Comparison of ENCODE assay signal across 8 mouse cellular contexts in genomic region chr7:100178891-100179233, GRCm38 (mm10). TPM values are rescaled to one million over a fixed set of nuclear protein-coding genes. Genes with fewer than 3 reads are reported as not detected.
A peak's percentile ranks its signal among the peaks of the same experiment; 100 is the strongest.
DNase-seq lines count a peak whose midpoint lies in the region; ATAC-seq and TF ChIP-seq lines count a peak whose summit lies in the region.

No protein-coding gene starts in this region.

- no peaks in the 10 kb centered on the region for H3K9me3 ChIP-seq in MEL (replicated peaks; ENCODE audit: insufficient read depth, low read length)
- no peaks in the 10 kb centered on the region for H3K9me3 ChIP-seq in forebrain, postnatal 0 days (ENCODE audit: low read length)
- no peaks in the 10 kb centered on the region for H3K9me3 ChIP-seq in liver, embryonic 13.5 days (replicated peaks)
- H3K9me3 ChIP-seq in stomach, postnatal 0 days (ENCODE audit: control insufficient read depth, low read length): no peaks in the 10 kb centered on the region

- peak overlapping the region; percentile 39 for H3K9ac ChIP-seq in MEL (ENCODE audit: control insufficient read depth, low read depth, low read length, poor library complexity, severe bottlenecking)
- peak overlapping the region; percentile 28; the same call in 1 of the 2 replicates for H3K9ac ChIP-seq in forebrain, postnatal 0 days
- H3K9ac ChIP-seq in liver, embryonic 13.5 days: peak overlapping the region; percentile 27; the same call in 1 of the 2 replicates
- peak overlapping the region; percentile 36; the same call in 1 of the 2 replicates for H3K9ac ChIP-seq in stomach, postnatal 0 days (ENCODE audit: low read length)

- DNase-seq in gastrocnemius, adult 2 months: no peak
- DNase-seq in gastrocnemius, adult 8-10 months (ENCODE audit: low spot score in 2 of 2): no peak
- DNase-seq in MEL (ENCODE audit: low read depth, low spot score): no peak
- DNase-seq in forebrain, postnatal 0 days: no peak
- DNase-seq in liver, embryonic 13.5 days: peak; percentile 7
- peak; percentile 35 for DNase-seq in stomach, postnatal 0 days (ENCODE audit: low spot score)
- no peak for DNase-seq in thymus, postnatal 36 days
- no peak for DNase-seq in natural killer cell, adult 2 months (ENCODE audit: low spot score in 2 of 2)

- TF ChIP-seq EP300 in MEL (IDR thresholded peaks at IDR 0.05; ENCODE audit: low read depth in 1 of 2, low read length in 2 of 2): no peak
- no peak for TF ChIP-seq EP300 in stomach, postnatal 0 days (optimal IDR thresholded peaks at IDR 0.05)

- H3K27me3 ChIP-seq in MEL (ENCODE audit: control insufficient read depth in 1 of 2, insufficient read depth in 2 of 2, low read length in 2 of 2): no peaks in the 10 kb centered on the region
- peaks cover 18% of the 10 kb centered on the region for H3K27me3 ChIP-seq in forebrain, postnatal 0 days (ENCODE audit: insufficient read depth, low read length)
- peaks cover 62% of the 10 kb centered on the region for H3K27me3 ChIP-seq in liver, embryonic 13.5 days
- H3K27me3 ChIP-seq in stomach, postnatal 0 days (ENCODE audit: control insufficient read depth, insufficient read depth, low read length): no peaks in the 10 kb centered on the region

- no peak for ATAC-seq in forebrain, postnatal 0 days
- ATAC-seq in liver, embryonic 13.5 days (ENCODE audit: low read depth): no peak
- peak; percentile 27; the same call in 1 of the 2 replicates for ATAC-seq in stomach, postnatal 0 days (ENCODE audit: low FRiP score, low TSS enrichment)

- intact Hi-C loops in gastrocnemius, adult 2 months (cut with DNase I): no loop called here

- 4% methylated on average over 15 of the region's 15 CpGs for WGBS in forebrain, postnatal 0 days
- 2% methylated on average over 15 of the region's 15 CpGs for WGBS in liver, embryonic 13.5 days (ENCODE audit: insufficient replicate concordance)
- WGBS in stomach, postnatal 0 days: under 1% methylated on average over 15 of the region's 15 CpGs

- H3K4me2 ChIP-seq in forebrain, postnatal 0 days (ENCODE audit: low read depth): peak overlapping the region; percentile 51
- peak overlapping the region; percentile 64 for H3K4me2 ChIP-seq in liver, embryonic 13.5 days
- peak overlapping the region; percentile 76 for H3K4me2 ChIP-seq in stomach, postnatal 0 days (replicated peaks; ENCODE audit: low read depth)

- TF ChIP-seq CTCF in gastrocnemius, adult 2 months (IDR thresholded peaks at IDR 0.05): no peak
- TF ChIP-seq CTCF in MEL (IDR thresholded peaks at IDR 0.05 in 2 of 3, conservative IDR thresholded peaks at IDR 0.05 in 1 of 3; ENCODE audit: control insufficient read depth in 1 of 3, insufficient read depth in 1 of 3, low read depth in 2 of 3, low read length in 3 of 3, poor library complexity in 1 of 3, severe bottlenecking in 1 of 3): no peak
- TF ChIP-seq CTCF in forebrain, postnatal 0 days (IDR thresholded peaks at IDR 0.05; ENCODE audit: low read depth): no peak
- TF ChIP-seq CTCF in stomach, postnatal 0 days (IDR thresholded peaks at IDR 0.05; ENCODE audit: low read depth): no peak

- peak overlapping the region; percentile 73 for H3K4me3 ChIP-seq in gastrocnemius, adult 2 months
- peak overlapping the region; percentile 54 to 73 for H3K4me3 ChIP-seq in MEL (ENCODE audit: control insufficient read depth in 1 of 2, insufficient read depth in 1 of 2, low read depth in 2 of 2, low read length in 2 of 2)
- H3K4me3 ChIP-seq in forebrain, postnatal 0 days (ENCODE audit: low read depth, low read length): peak overlapping the region; percentile 36
- peak overlapping the region; percentile 39 for H3K4me3 ChIP-seq in liver, embryonic 13.5 days (replicated peaks)
- peak overlapping the region; percentile 30 for H3K4me3 ChIP-seq in stomach, postnatal 0 days (ENCODE audit: low read depth, low read length)

- TF ChIP-seq RAD21 in MEL (IDR thresholded peaks at IDR 0.05; ENCODE audit: low read depth, low read length): no peak

- H3K4me1 ChIP-seq in MEL (ENCODE audit: control insufficient read depth in 1 of 2, insufficient read depth in 2 of 2, low read length in 2 of 2): peaks cover 24 to 63% of the 10 kb centered on the region in 2 experiments
- H3K4me1 ChIP-seq in forebrain, postnatal 0 days (ENCODE audit: insufficient read depth): 0 out of 2 replicates have a peak, but pooled peaks cover 5% of the 10 kb centered on the region
- H3K4me1 ChIP-seq in liver, embryonic 13.5 days (replicated peaks): peaks cover 37% of the 10 kb centered on the region
- peaks cover 2% of the 10 kb centered on the region; the same call in 1 of the 2 replicates for H3K4me1 ChIP-seq in stomach, postnatal 0 days (replicated peaks; ENCODE audit: control insufficient read depth, insufficient read depth)

- H3K79me2 ChIP-seq in MEL (ENCODE audit: control insufficient read depth, insufficient read depth, low read length, poor library complexity): no peaks in the 10 kb centered on the region

- H3K36me3 ChIP-seq in MEL (ENCODE audit: control insufficient read depth in 1 of 2, insufficient read depth in 2 of 2, low read length in 2 of 2): peaks cover 0 to 52% of the 10 kb centered on the region in 2 experiments; a peak in 2 of 4 replicates
- no peaks in the 10 kb centered on the region for H3K36me3 ChIP-seq in forebrain, postnatal 0 days (ENCODE audit: insufficient read depth)
- H3K36me3 ChIP-seq in liver, embryonic 13.5 days: no peaks in the 10 kb centered on the region
- no peaks in the 10 kb centered on the region for H3K36me3 ChIP-seq in stomach, postnatal 0 days (ENCODE audit: control insufficient read depth, insufficient read depth, low read length)

- H3K27ac ChIP-seq in gastrocnemius, adult 2 months: peak overlapping the region; percentile 46
- H3K27ac ChIP-seq in MEL (ENCODE audit: control insufficient read depth, low read depth, low read length): peak overlapping the region; percentile 55
- H3K27ac ChIP-seq in forebrain, postnatal 0 days (ENCODE audit: low read depth, low read length): no peak overlapping the region
- no peak overlapping the region for H3K27ac ChIP-seq in liver, embryonic 13.5 days
- H3K27ac ChIP-seq in stomach, postnatal 0 days (replicated peaks): no peak overlapping the region

- TF ChIP-seq POLR2A in MEL (IDR thresholded peaks at IDR 0.05; ENCODE audit: control insufficient read depth in 1 of 2, insufficient read depth in 1 of 2, low read depth in 1 of 2, low read length in 2 of 2, poor library complexity in 1 of 2): no peak

TF ChIP-seq in MEL, 35 proteins besides CTCF, POLR2A, EP300 and RAD21 (continues in another document):
- TF ChIP-seq ZNF384 (IDR thresholded peaks at IDR 0.05; ENCODE audit: low read depth, low read length): no peak
- TF ChIP-seq MAFK (IDR thresholded peaks at IDR 0.05; ENCODE audit: borderline replicate concordance, low read depth, low read length): no peak
- TF ChIP-seq MAX (IDR thresholded peaks at IDR 0.05; ENCODE audit: low read length): no peak
- no peak for TF ChIP-seq SMC3 (IDR thresholded peaks at IDR 0.05; ENCODE audit: low read depth, low read length)
- no peak for TF ChIP-seq UBTF (IDR thresholded peaks at IDR 0.05; ENCODE audit: borderline replicate concordance, insufficient read depth, low read depth, low read length)

RNA-seq across cellular contexts. Expression of gene Kcne3, which starts 2.6 kb away (rescaled TPM):
- under 1 TPM in 1 of 2 experiments, not detected in 1; 0.59 TPM for total RNA-seq in gastrocnemius, adult 2 months (2021)
- total RNA-seq in gastrocnemius, adult 8-10 months (2022): 1 to 10 TPM in 1 of 4 experiments, under 1 TPM in 2, not detected in 1; 0.29 to 1.0 (median 0.89) TPM
- 3.8 and 6.7 TPM in 2 replicates for total RNA-seq in MEL (2012; rRNA removed)
- 1 to 10 TPM in 1 of 2 experiments, not detected in 1; 4.9 TPM for polyA plus RNA-seq in MEL (2012; ENCODE audit: insufficient read depth in 1 of 2, insufficient read length in 2 of 2, low read depth in 1 of 2, low replicate concordance in 2 of 2, missing spikeins in 1 of 2)
- total RNA-seq in forebrain, postnatal 0 days (2014; rRNA removed): 0.69 TPM in 1 of 2 replicates, not detected in the other
- 0.26 TPM in 1 of 2 replicates, not detected in the other for polyA plus RNA-seq in forebrain, postnatal 0 days (2015; fragmentation: Nextera tagmentation; extraction: Ambion mirVana)
- 1.5 TPM in 2 replicates for polyA plus RNA-seq in liver, embryonic 13.5 days (2015; fragmentation: Nextera tagmentation; extraction: Ambion mirVana)
- polyA plus RNA-seq in stomach, postnatal 0 days (2015; fragmentation: Nextera tagmentation; extraction: Ambion mirVana): 3.8 and 4.7 TPM in 2 replicates

RNA-seq across cellular contexts. Expression of gene Lipt2, which starts 19.8 kb away (rescaled TPM):
- 1 to 10 TPM; 4.7 to 5.3 TPM for total RNA-seq in gastrocnemius, adult 2 months (2021)
- total RNA-seq in gastrocnemius, adult 8-10 months (2022): 1 to 10 TPM; 4.1 to 5.6 (median 4.5) TPM
- total RNA-seq in MEL (2012; rRNA removed): 6.3 and 8.1 TPM in 2 replicates
- 10 to 100 TPM in 1 of 2 experiments, not detected in 1; 10.3 TPM for polyA plus RNA-seq in MEL (2012; ENCODE audit: insufficient read depth in 1 of 2, insufficient read length in 2 of 2, low read depth in 1 of 2, low replicate concordance in 2 of 2, missing spikeins in 1 of 2)
- total RNA-seq in forebrain, postnatal 0 days (2014; rRNA removed): 15.9 and 19.2 TPM in 2 replicates
- polyA plus RNA-seq in forebrain, postnatal 0 days (2015; fragmentation: Nextera tagmentation; extraction: Ambion mirVana): 20.3 and 21.1 TPM in 2 replicates
- polyA plus RNA-seq in liver, embryonic 13.5 days (2015; fragmentation: Nextera tagmentation; extraction: Ambion mirVana): 7.0 and 7.2 TPM in 2 replicates
- polyA plus RNA-seq in stomach, postnatal 0 days (2015; fragmentation: Nextera tagmentation; extraction: Ambion mirVana): 8.8 and 10.2 TPM in 2 replicates

RNA-seq across cellular contexts. Expression of gene Pgm2l1, which starts 48.3 kb away (rescaled TPM):
- 10 to 100 TPM; 16.0 to 19.3 TPM for total RNA-seq in gastrocnemius, adult 2 months (2021)
- total RNA-seq in gastrocnemius, adult 8-10 months (2022): 10 to 100 TPM; 22.7 to 24.6 (median 24.0) TPM
- total RNA-seq in MEL (2012; rRNA removed): 4.4 and 5.7 TPM in 2 replicates
- polyA plus RNA-seq in MEL (2012; ENCODE audit: insufficient read depth in 1 of 2, insufficient read length in 2 of 2, low read depth in 1 of 2, low replicate concordance in 2 of 2, missing spikeins in 1 of 2): 10 to 100 TPM in 1 of 2 experiments, not detected in 1; 10.5 TPM
- total RNA-seq in forebrain, postnatal 0 days (2014; rRNA removed): 128 and 135 TPM in 2 replicates
- polyA plus RNA-seq in forebrain, postnatal 0 days (2015; fragmentation: Nextera tagmentation; extraction: Ambion mirVana): 13.4 and 30.3 TPM in 2 replicates
- 1.8 and 2.0 TPM in 2 replicates for polyA plus RNA-seq in liver, embryonic 13.5 days (2015; fragmentation: Nextera tagmentation; extraction: Ambion mirVana)
- polyA plus RNA-seq in stomach, postnatal 0 days (2015; fragmentation: Nextera tagmentation; extraction: Ambion mirVana): 0.90 and 1.0 TPM in 2 replicates

RNA-seq across cellular contexts. Expression of gene Pold3, which starts 57.5 kb away (rescaled TPM):
- 1 to 10 TPM; 5.6 to 6.3 TPM for total RNA-seq in gastrocnemius, adult 2 months (2021)
- 1 to 10 TPM; 4.2 to 6.6 (median 5.0) TPM for total RNA-seq in gastrocnemius, adult 8-10 months (2022)
- 57.1 and 67.6 TPM in 2 replicates for total RNA-seq in MEL (2012; rRNA removed)
- 10 to 100 TPM in 1 of 2 experiments, not detected in 1; 98.1 TPM for polyA plus RNA-seq in MEL (2012; ENCODE audit: insufficient read depth in 1 of 2, insufficient read length in 2 of 2, low read depth in 1 of 2, low replicate concordance in 2 of 2, missing spikeins in 1 of 2)
- 38.9 and 48.7 TPM in 2 replicates for total RNA-seq in forebrain, postnatal 0 days (2014; rRNA removed)
- polyA plus RNA-seq in forebrain, postnatal 0 days (2015; fragmentation: Nextera tagmentation; extraction: Ambion mirVana): 31.7 and 40.1 TPM in 2 replicates
- 54.4 and 68.4 TPM in 2 replicates for polyA plus RNA-seq in liver, embryonic 13.5 days (2015; fragmentation: Nextera tagmentation; extraction: Ambion mirVana)
- polyA plus RNA-seq in stomach, postnatal 0 days (2015; fragmentation: Nextera tagmentation; extraction: Ambion mirVana): 18.6 and 20.3 TPM in 2 replicates

Comparison
In these comparisons a context has a peak if more than half of its experiments do, and no peak if none do; other contexts are left out.
1. DNase-seq: peak in liver, embryonic 13.5 days (single experiment) and stomach, postnatal 0 days (single experiment); none in gastrocnemius, adult 2 months (single experiment), gastrocnemius, adult 8-10 months (0 of 2), MEL (single experiment), forebrain, postnatal 0 days (single experiment), thymus, postnatal 36 days (0 of 2) and natural killer cell, adult 2 months (0 of 2).
2. H3K27ac ChIP-seq: peak in gastrocnemius, adult 2 months (single experiment) and MEL (single experiment); none in forebrain, postnatal 0 days (single experiment), liver, embryonic 13.5 days (single experiment) and stomach, postnatal 0 days (single experiment).
3. Peak in every context shown above with its lines, with median percentiles within 50 percentile points of each other: H3K4me3 ChIP-seq, H3K9ac ChIP-seq and H3K4me2 ChIP-seq.